Mouse (Mus musculus) spleen, postnatal 14 days (tissue): ENCODE measurements around the gene AI593442.

Experiments used
- DNase-seq, 2 experiments: peaks; one replicate each; pipeline ENCODE4 v3.0.0; 2021 to 2022; ENCODE audit warnings: low spot score in 2 of 2

AI593442 gene

DNA sequence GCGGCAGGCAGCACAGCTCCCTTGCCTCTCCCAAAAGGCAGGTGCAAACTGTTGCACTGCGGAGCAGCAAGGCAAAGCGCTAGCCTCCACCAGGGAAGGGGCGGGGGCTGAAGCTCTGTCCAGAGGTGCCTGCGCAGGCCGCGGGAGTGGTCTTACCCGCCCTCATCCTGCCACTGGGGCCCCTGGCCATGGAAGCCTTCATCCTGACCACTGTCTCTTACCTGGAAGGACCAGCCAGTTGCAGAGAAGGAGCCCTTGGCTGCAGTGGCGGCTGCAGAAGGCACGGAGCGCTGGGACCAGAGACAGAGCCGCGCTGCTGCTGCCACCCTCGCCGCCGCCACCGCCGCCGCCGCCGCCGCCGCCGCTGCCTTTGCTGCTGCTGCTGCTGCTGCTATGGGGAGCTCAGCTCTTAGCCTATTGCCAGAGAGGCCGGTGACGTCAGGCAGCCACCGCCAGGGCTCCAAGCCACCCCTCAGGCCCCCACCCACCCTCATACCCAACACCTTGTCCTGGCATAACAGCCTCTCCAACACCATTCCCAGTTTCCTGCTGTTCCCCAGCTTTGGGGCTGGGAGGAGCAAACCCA, at the start of gene AI593442:
TSS of gene AI593442 (minus strand) at position 419 of the 586 bp plus-strand sequence.
- no peak for DNase-seq

GRCm38 (mm10) chr9:52728806-52729205, 49.2 kb upstream of the AI593442 start:
- no peak for DNase-seq

DNA sequence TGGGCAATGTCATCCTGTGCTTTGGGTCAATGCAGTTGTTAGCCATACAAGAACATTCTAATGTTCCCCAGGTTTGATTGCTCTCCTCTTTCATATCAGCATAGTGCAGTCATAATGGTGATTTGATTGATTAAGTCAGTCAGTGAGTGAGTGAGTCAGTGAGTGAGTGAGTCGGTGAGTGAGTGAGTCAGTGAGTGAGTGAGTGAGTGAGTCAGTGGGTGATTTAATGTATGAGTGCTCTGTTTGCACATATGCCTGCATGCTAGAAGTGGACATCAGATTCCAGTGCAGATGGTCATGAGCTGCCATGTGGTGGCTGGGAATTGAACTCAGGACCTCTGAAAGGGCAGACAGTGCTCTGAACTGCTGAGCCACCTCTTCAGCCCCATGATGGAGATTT, 43.0 kb upstream of the AI593442 start:
- no peak for DNase-seq

DNA sequence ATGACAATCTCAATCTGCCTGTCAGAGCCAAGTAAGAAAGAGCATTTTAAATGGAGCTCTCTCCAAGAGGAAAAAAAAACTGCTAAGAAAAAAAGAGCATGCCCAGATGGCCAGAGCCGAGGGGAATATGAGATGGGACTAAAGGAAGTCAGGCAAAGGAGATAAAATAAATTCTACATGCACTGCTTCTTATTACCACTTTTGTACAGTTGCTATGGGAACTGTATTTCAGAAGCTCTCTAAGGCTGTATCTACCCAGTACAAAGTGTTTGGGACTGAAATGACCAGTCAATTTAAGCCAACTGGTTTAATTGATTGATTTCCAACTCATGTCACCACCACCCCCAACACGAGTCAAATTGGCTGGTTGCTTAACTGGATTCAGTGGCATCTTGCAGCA, 40.0 kb upstream of the AI593442 start:
- DNase-seq: no peak

GRCm38 (mm10) chr9:52680036-52680435, 456 bp upstream of the AI593442 start:
- DNase-seq: no peak

DNA sequence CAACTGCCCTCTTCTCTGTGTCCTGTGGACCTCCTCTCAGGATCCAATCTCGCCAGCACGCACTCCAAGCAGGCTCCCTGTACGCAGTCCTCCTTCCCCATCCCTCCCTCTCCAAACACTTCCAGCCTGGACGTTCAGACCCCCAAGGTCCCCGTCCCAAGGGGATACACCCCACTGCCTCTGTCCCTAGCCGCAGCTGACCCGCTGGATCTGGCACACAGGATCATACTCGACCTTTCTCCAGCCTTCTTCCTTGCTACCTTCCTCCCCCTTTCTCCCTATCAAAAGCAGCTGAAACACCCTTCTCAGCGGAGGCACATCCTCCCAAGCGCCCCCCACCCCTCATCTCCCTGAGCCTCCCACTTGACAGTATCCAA, 753 bp downstream of the AI593442 start:
- DNase-seq: no peak

DNA sequence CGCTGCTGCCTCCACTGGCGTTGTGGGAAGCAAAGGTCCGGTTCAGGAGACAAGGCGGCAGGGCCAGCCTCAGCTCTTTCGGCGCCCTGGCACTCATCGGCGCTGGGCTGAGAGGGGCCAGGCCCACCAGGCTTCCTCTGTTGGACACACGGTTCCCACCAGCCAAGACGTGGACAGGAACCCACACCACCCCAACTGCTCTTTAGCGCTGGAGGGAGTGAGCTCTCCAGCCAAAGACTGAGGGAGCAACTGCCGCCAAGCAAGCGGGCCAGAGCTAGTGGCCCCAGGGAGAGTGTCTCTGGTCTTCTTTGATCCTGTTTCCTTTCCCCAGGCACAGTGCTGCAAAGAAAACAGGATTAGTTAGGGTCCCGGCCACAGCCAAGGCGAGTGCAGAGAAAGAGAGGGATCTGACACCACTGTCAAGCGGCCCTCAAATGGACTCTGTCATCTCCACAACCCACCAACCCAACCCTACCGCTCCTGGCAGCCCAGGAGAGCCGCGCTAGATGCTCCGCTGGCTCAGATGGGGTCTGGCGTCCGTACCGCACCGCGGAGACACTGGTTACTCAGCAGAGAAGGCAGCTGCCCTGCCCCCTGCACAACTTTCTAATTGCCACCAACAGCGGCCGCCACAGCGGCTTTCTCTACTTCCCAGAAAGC, 1.3 kb downstream of the AI593442 start:
- no peak for DNase-seq

GRCm38 (mm10) chr9:52676587-52676986, 3.0 kb downstream of the AI593442 start:
- DNase-seq: no peak

DNA sequence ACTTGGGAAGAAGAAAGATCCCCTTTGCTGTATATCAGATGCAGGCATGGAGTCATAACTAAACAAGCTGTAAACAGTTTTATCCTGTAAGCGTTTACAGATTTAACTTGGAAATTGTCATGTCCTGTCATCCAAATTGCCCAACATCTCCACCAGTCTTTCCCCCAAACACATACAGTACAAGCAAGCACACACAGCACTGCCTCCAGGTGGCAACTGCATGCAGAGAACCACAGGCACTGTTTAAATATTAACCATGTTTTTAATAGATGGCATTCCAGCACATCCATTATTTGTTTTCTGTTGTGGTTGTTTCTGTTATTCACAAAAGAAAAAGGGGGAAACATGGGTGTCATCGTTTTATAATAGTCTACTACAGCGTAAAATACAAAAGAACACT, 3.6 kb downstream of the AI593442 start:
- DNase-seq: no peak

DNA sequence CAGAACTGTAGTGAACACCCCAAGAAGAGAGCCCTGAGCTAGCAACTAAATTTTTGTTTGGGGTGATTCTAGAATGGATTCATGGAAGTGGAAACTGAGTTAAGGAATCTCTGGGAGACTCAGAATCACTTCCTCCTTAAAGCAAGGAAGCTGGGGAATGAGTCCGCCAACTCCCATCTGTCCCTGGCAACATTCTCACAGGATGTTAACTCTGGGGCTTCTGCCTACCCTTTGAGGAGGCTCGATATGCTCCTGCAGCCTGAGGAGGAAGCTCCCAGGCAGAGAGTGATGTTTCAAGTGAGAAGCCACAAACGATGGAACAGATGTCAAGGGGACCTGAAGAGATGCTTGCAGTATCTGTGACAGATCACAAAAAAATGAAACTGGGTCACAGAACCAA, 18.2 kb downstream of the AI593442 start:
- DNase-seq: no peak

- no peak for DNase-seq
Measured at GRCm38 (mm10) chr9:52650341-52650951, 29.1 kb downstream of the AI593442 start.

DNA sequence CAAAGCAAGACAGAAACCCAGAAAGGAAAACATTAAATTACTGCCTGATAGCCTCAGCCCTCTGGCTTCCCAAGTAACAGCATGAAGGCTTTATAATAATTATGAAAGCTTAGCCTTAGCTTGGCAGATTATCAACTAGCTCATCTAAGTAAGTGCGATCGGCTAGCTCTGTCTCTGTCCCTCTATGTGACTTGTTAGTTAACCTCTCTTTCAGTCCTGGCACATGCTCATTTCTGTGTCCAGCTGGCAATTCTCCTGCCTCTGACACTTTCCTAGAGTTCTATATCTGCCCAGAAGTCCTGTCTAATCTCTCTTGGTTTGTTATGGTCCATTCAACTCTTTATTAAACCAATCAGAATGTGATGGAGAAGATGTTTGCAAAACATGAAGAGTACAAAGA, 34.3 kb downstream of the AI593442 start:
- DNase-seq: no peak

DNA sequence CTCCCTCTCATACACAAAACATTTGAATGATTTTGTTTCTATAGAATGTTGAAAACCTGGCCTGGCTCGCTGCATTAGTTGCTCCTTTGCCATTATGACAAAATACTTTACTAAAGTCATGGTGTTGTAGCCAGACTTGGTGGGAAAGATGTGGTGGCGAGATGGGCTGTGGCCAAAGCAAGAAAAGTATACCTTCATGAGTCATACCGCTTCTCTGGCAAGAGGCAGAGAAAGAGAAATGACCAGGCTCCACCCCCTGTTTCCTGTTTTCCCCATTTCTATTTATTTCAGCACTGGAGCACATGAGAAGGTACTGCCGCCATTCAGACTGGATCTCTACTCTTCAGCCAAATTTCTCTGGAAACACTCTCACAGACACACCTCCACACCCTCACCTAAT, 35.0 kb downstream of the AI593442 start:
- DNase-seq: no peak

DNA sequence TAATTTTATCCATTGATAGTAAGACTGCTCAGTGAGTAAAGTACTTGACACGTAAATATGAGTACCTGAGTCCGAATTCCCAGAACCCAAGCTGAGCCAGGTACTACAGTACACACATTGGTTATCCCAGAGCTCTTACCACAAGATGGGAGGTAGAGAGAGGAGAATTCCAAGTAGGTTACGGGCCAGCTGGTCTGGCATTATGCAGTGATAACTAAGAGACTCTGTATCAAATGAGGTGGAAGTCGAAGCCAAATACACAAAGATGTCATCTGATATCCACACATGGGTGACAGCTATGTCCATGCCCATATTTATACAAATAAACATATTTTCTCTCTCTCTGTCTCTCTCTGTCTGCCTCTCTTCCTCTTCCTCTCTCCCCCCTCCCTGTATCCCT, 35.4 kb downstream of the AI593442 start:
- no peak for DNase-seq

DNA sequence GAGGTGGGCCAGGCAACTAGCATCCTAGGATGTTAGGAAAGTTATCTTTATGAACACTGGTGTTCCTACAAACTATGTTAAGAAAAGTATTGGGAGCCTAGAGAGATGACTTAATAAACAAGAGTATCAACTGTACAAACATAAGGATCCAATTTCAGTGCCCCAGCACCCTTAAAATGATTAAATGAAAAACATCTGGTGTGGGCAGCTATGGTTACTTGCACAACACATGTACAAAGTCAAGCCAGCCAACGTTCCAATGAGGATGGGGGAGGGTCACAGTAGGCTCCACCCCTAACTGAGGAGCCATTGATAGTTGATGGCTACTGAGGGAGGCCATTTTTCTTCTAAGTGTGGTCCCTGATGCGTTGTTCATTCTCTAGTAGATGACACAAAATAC, 43.6 kb downstream of the AI593442 start:
- no peak for DNase-seq

DNA sequence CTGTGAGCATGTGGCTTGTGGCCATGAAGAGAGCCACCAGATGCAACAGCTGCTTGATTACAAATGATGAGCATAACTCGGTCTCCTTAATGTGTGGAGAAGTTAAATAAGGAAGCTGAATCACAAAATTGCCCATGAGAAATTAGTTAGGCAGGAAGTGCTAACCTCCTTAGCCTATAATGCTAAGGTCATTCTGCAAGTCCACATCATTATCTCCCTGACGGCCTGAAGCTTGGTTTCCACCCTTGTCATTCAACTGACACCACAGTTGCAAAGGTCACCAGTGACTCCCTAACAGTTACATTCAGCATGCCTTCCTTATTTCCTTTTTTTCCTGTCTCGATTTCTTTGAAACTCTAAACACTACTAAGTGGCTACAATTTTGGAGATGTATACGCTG, 55.7 kb downstream of the AI593442 start:
- no peak for DNase-seq
